ENCODE assay signal across 7 mouse cellular contexts in genomic region chr5:34336775-34337450, GRCm38 (mm10). TPM values are rescaled to one million over a fixed set of nuclear protein-coding genes. Genes with fewer than 3 reads are reported as not detected.
DNase-seq lines count a peak whose midpoint lies in the region; ATAC-seq lines count a peak whose summit lies in the region.

No protein-coding gene starts in this region.

- 0 out of 2 replicates have a peak, but pooled peaks cover 4% of the 10 kb centered on the region for H3K36me3 ChIP-seq in limb, embryonic 13.5 days
- 0 out of 2 replicates have a peak, but pooled peaks cover 4% of the 10 kb centered on the region for H3K36me3 ChIP-seq in midbrain, embryonic 13.5 days

- under 1% methylated on average over 42 of the region's 42 CpGs for WGBS in limb, embryonic 13.5 days
- under 1% methylated on average over 42 of the region's 42 CpGs for WGBS in midbrain, embryonic 13.5 days

- peak overlapping the region; percentile 96 for H3K27ac ChIP-seq in limb, embryonic 13.5 days
- peak overlapping the region; percentile 94 for H3K27ac ChIP-seq in midbrain, embryonic 13.5 days

- DNase-seq in T-cell, adult 2 months (ENCODE audit: low spot score): peak; percentile 85
- DNase-seq in cerebellum, adult 9-11 months: peak; percentile 58
- peak; percentile 53 for DNase-seq in gastrocnemius, postnatal 10 days
- DNase-seq in hindlimb bud, embryonic 11.5 days (ENCODE audit: extremely low spot score, low read depth, low spot score): peak; percentile 37
- peak; percentile 63 for DNase-seq in spleen, adult 12 weeks (ENCODE audit: low spot score)

- no peak; the same call in 1 of the 2 replicates for ATAC-seq in limb, embryonic 13.5 days (ENCODE audit: low FRiP score, low read depth)
- ATAC-seq in midbrain, embryonic 13.5 days: peak; percentile 10

- H3K4me3 ChIP-seq in limb, embryonic 13.5 days: peak overlapping the region; percentile 97
- H3K4me3 ChIP-seq in midbrain, embryonic 13.5 days (replicated peaks): peak overlapping the region; percentile 99

- no peaks in the 10 kb centered on the region for H3K27me3 ChIP-seq in limb, embryonic 13.5 days
- no peaks in the 10 kb centered on the region for H3K27me3 ChIP-seq in midbrain, embryonic 13.5 days

- H3K9me3 ChIP-seq in limb, embryonic 13.5 days: no peaks in the 10 kb centered on the region
- H3K9me3 ChIP-seq in midbrain, embryonic 13.5 days: no peaks in the 10 kb centered on the region

- H3K4me1 ChIP-seq in limb, embryonic 13.5 days: peaks cover 17% of the 10 kb centered on the region
- H3K4me1 ChIP-seq in midbrain, embryonic 13.5 days (replicated peaks): peaks cover 38% of the 10 kb centered on the region

- peak overlapping the region; percentile 84 for H3K4me2 ChIP-seq in limb, embryonic 13.5 days (replicated peaks)
- H3K4me2 ChIP-seq in midbrain, embryonic 13.5 days (replicated peaks): peak overlapping the region; percentile 92

- peak overlapping the region; percentile 99 for H3K9ac ChIP-seq in limb, embryonic 13.5 days
- H3K9ac ChIP-seq in midbrain, embryonic 13.5 days (replicated peaks): peak overlapping the region; percentile 99

RNA-seq across cellular contexts. Expression of gene Rnf4, which starts 0.8 kb away (rescaled TPM):
- total RNA-seq in gastrocnemius, postnatal 10 days (2021): 10 to 100 TPM; 38.8 to 42.8 TPM
- 172 and 174 TPM in 2 replicates for polyA plus RNA-seq in limb, embryonic 13.5 days (2015; fragmentation: Nextera tagmentation; extraction: Ambion mirVana)
- polyA plus RNA-seq in midbrain, embryonic 13.5 days (2015; fragmentation: Nextera tagmentation; extraction: Ambion mirVana): 136 and 141 TPM in 2 replicates

RNA-seq across cellular contexts. Expression of gene Fam193a, which starts 32.8 kb away (rescaled TPM):
- 10 to 100 TPM; 19.6 to 26.6 TPM for total RNA-seq in gastrocnemius, postnatal 10 days (2021)
- 16.0 and 18.3 TPM in 2 replicates for polyA plus RNA-seq in limb, embryonic 13.5 days (2015; fragmentation: Nextera tagmentation; extraction: Ambion mirVana)
- polyA plus RNA-seq in midbrain, embryonic 13.5 days (2015; fragmentation: Nextera tagmentation; extraction: Ambion mirVana): 19.8 and 20.6 TPM in 2 replicates

RNA-seq across cellular contexts. Expression of gene Cfap99, which starts 48.5 kb away (rescaled TPM):
- under 1 TPM in 1 of 2 experiments, not detected in 1; 0.12 TPM for total RNA-seq in gastrocnemius, postnatal 10 days (2021)
- polyA plus RNA-seq in limb, embryonic 13.5 days (2015; fragmentation: Nextera tagmentation; extraction: Ambion mirVana): not detected in 2 replicates
- polyA plus RNA-seq in midbrain, embryonic 13.5 days (2015; fragmentation: Nextera tagmentation; extraction: Ambion mirVana): not detected in 2 replicates

RNA-seq across cellular contexts. Expression of gene Zfyve28, which starts 48.7 kb away (rescaled TPM):
- total RNA-seq in gastrocnemius, postnatal 10 days (2021): 1 to 10 TPM; 1.1 to 1.5 TPM
- polyA plus RNA-seq in limb, embryonic 13.5 days (2015; fragmentation: Nextera tagmentation; extraction: Ambion mirVana): 0.93 and 1.3 TPM in 2 replicates
- polyA plus RNA-seq in midbrain, embryonic 13.5 days (2015; fragmentation: Nextera tagmentation; extraction: Ambion mirVana): 3.7 and 3.8 TPM in 2 replicates
